Mouse (Mus musculus) natural killer cell, adult 2 months (primary cell): ENCODE results near the gene Snai3.

Source experiments
- DNase-seq, 2 experiments: peaks; one replicate each; pipeline ENCODE4 v3.0.0; 2022; ENCODE audit warnings: low spot score in 2 of 2

The Snai3 gene

DNA sequence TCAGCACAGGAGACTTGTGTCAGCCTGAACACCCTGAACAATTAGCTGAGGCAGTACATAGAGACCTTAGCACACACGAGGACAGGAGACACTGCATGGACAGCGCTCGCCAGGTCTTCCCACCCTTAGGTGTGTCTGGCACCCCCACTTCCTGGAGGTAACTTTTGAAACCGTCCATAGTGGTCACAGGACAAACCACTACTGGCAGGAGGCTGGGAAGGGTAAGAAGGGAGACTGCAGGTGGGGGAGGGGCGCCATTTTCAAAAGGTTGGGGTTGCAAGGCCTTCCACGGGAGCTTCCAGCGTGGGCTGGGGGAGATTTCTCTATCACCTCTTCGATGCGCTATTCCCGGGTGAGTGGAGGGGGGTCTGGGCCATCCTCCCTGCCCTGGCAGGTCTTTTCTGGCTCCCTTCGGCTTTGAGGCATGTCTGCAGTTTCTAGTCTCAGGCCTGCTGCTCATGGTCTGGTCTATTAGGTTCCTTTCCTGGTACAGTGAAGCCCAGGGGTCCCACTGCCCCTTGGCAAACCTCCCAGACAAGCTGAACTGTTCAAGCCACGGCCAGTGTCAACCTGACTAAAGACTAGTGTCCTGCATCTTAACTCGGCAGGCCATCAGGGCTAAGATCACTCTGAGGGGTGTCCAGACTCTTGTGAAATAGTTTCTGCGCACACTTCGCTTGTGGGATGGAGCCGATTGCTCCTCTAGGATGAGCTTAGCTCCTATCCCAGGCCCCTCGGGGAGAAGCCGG lies 28.7 kb downstream of the Snai3 start:
- DNase-seq = peak; percentile 32 to 36

DNA sequence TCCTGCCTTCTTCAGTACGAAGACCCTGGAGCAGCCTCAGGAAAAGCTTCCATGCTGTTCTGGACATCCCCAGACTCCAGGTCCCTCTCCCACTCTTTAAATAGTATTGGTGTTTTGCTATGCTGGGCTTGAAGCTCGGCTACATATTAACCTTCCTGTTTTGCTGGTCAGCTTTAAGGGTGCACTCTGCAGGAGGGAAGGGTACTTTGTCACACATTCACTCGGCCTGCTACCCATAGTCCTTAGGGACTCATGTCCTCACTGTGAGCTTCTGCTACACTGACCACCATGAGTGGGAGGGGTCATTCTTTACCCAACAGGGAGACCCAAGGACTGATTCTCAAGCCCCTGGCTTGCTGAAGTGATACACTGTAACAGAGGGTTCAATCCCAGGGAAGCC lies 29.9 kb downstream of the Snai3 start:
- DNase-seq = peak in 1 of 2 experiments; percentile 18

DNA sequence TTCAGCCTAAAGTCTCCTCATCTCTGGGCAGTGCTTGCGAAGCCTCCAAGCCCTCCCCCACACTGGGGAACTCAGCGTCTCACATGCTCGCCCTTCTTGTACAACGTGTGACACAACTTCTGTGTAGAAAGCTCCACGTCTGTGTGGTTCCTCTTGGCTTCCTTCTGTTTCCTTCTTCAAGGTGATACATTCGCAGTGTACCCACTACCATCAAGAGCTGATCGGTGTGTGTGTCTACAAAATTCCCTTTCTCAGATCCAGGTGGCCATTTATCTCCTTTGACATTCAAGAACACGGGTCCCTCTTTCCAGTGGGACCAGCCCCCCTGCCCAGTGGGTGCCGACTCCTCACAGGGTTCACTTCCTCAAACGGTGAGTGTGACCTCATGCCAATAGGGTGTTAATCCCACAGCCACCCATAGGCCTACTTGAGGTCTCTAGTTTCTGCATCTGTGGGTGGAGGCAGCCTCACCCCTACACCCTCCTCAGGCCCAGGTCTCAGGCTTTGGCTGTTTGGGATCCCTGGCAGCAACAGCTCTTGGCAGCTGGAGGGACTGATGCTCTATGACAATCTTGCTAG lies 30.4 kb downstream of the Snai3 start:
- peak; percentile 81 to 84 for DNase-seq

- peak in 1 of 2 experiments; percentile 51 for DNase-seq
These were observed 32.4 kb downstream of the Snai3 start for GRCm38 (mm10) chr8:122428163-122428562.

DNA sequence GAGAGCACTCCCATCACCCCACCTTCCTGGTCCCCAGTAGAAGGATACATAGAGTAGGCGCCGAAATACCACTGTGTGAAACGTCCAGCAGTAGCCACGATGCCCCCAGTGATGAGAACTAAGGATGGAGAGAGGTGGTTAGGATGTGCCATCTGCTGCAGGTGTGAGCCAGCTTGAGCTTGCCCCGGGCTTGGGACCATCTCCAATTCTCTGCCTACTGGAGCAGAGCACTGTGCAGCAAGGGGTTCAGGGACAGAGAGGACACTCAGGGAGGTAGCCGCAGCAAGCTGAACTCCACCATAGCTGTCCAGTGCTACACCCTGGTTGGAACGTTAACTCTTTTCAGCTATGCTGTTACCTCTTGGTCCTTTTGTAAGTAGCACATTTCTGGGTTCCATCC lies 32.9 kb downstream of the Snai3 start:
- DNase-seq = no peak

GRCm38 (mm10) chr8:122426145-122426544 lies 34.4 kb downstream of the Snai3 start:
- DNase-seq = no peak

GRCm38 (mm10) chr8:122423659-122424058 lies 36.9 kb downstream of the Snai3 start:
- no peak for DNase-seq

DNA sequence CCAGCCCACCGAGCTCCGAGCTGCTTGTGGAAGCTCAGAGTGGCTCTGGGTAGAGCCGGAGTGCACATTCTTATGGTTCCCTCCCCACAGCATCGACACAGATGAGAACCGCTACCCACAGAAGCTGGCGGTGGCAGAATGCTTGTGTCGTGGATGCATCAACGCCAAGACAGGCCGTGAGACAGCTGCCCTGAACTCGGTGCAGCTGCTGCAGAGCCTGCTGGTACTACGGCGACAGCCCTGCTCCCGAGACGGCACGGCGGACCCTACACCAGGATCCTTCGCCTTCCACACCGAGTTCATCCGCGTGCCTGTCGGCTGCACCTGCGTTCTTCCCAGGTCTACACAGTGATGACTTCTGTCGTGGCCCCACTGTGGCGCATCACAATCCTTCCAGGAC lies 37.3 kb downstream of the Snai3 start:
- no peak for DNase-seq

- DNase-seq = no peak
These were observed 39.0 kb downstream of the Snai3 start, which contains the start of gene Il17c for GRCm38 (mm10) chr8:122421376-122422070. Gene Il17c, plus strand, starts transcription at chr8:122422020.

DNA sequence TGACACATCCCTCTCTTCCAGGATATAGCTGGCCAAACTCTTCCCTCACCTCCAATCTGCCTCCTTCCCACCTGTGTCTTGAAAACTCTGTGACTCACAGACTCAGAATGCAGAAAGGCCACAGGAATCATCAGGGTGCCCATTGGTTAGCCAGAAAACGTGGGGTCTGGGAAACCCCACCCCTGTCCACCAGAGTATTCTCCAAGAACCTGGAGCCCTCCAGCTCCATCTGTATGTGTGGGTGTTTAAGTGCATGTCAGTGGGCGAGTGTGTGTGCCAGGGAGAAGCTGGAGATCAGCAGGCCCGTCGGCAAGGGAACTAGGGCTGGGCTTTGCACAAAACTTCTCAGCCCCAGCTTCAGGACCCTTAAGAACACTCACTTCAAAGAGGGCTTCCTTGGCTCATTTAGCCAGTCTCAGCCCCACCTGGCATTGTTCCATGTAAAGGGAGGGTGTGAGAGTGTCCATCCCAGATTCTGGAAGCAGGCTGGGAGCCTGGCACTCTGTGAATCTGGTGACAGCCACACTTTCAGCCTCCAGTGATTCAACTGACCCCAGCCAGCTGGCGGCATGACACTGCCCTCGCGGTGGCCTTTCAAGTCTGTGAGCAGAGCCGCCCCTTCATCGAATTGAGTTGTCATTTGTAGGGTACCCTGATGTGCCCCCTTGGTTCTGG lies 40.5 kb downstream of the Snai3 start:
- no peak for DNase-seq

- no peak for DNase-seq
These were observed 45.0 kb downstream of the Snai3 start for GRCm38 (mm10) chr8:122415554-122415953.

GRCm38 (mm10) chr8:122414311-122414710 lies 46.2 kb downstream of the Snai3 start:
- DNase-seq = no peak

DNA sequence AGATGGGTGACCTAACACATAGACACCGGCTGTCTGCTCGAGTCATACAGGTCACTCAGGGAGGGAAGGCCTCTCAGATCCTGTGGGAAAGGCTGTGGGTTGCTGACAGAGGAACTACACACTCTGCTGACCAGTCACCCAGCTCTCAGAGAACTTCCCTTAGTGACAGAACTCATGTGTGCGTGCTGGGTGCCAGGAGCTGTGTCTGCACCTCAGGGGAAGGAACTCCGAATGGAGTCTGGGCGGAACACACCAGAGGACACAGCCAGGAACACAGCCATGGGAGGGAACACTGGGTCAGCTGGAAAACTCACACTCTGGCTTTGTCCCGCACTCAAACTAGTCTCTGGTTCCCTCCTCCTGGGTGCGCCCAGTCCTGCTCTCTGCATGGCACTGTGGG lies 52.9 kb downstream of the Snai3 start:
- DNase-seq = no peak

GRCm38 (mm10) chr8:122405146-122405805 lies 55.3 kb downstream of the Snai3 start:
- no peak for DNase-seq
